Mouse (Mus musculus) myocyte (in vitro differentiated cells): ENCODE measurements around the gene Rlim.

Source experiments
- CEBPB ChIP-seq: IDR thresholded peaks from 2 replicates; pipeline ENCODE4 v1.6.1; 2011; ENCODE audit warnings: mild to moderate bottlenecking, moderate library complexity; ENCODE audit not compliant: poor library complexity, insufficient read depth, severe bottlenecking
- E2F4 ChIP-seq: IDR thresholded peaks from one replicate; pipeline ENCODE4 v1.6.1; 2011; ENCODE audit warnings: mild to moderate bottlenecking, control low read depth, moderate library complexity; ENCODE audit not compliant: insufficient read depth
- MAX ChIP-seq: IDR thresholded peaks from one replicate; pipeline ENCODE4 v1.6.1; 2011; ENCODE audit warnings: low read depth, mild to moderate bottlenecking, control low read depth
- MYOD1 ChIP-seq, 3 experiments: IDR thresholded peaks; one replicate each; pipeline ENCODE4 v1.6.1; 2011; ENCODE audit warnings: control low read depth in 2 of 3, low read depth in 2 of 3, mild to moderate bottlenecking in 2 of 3, moderate library complexity in 1 of 3; ENCODE audit not compliant: insufficient read length in 2 of 3, control insufficient read depth in 1 of 3
- MYOG ChIP-seq, 3 experiments: IDR thresholded peaks; one replicate each; pipeline ENCODE4 v1.6.1; 2011; ENCODE audit warnings: control low read depth in 2 of 3, low read depth in 2 of 3, mild to moderate bottlenecking in 2 of 3; ENCODE audit not compliant: insufficient read length in 2 of 3, control insufficient read depth in 1 of 3, insufficient read depth in 1 of 3
- POLR2A ChIP-seq: IDR thresholded peaks from one replicate; pipeline ENCODE4 v1.6.1; 2011; ENCODE audit warnings: low read depth, mild to moderate bottlenecking, control low read depth, moderate library complexity; ENCODE audit not compliant: insufficient read length
- POLR2AphosphoS2 ChIP-seq: IDR thresholded peaks from one replicate; pipeline ENCODE4 v1.6.1; 2011; ENCODE audit warnings: low read depth, control low read depth; ENCODE audit not compliant: insufficient read length
- REST ChIP-seq: IDR thresholded peaks from one replicate; pipeline ENCODE4 v1.6.1; 2011; ENCODE audit warnings: mild to moderate bottlenecking, control low read depth, moderate library complexity; ENCODE audit not compliant: insufficient read depth, insufficient read length
- SRF ChIP-seq: IDR thresholded peaks from one replicate; pipeline ENCODE4 v1.6.1; 2011; ENCODE audit warnings: low read depth; ENCODE audit not compliant: control insufficient read depth, insufficient read length
- TCF12 ChIP-seq: IDR thresholded peaks from one replicate; pipeline ENCODE4 v1.6.1; 2011; ENCODE audit warnings: mild to moderate bottlenecking, control low read depth; ENCODE audit not compliant: poor library complexity, insufficient read depth, severe bottlenecking
- TCF3 ChIP-seq: IDR thresholded peaks from one replicate; pipeline ENCODE4 v1.6.1; 2011; ENCODE audit warnings: low read depth, control low read depth; ENCODE audit not compliant: insufficient read length
- USF1 ChIP-seq: IDR thresholded peaks from one replicate; pipeline ENCODE4 v1.6.1; 2011; ENCODE audit warnings: low read depth, mild to moderate bottlenecking, control low read depth, moderate library complexity

- TF ChIP-seq POLR2A (no peak), E2F4 (no peak), POLR2AphosphoS2 (no peak), TCF12 (no peak), MAX (no peak), MYOD1 (IDR thresholded peaks at IDR 0.05; ENCODE audit: control insufficient read depth in 1 of 3, insufficient read length in 2 of 3, low read depth in 2 of 3) (no peak), SRF (no peak), REST (no peak), USF1 (no peak), TCF3 (no peak), MYOG (IDR thresholded peaks at IDR 0.05; ENCODE audit: control insufficient read depth in 1 of 3, insufficient read depth in 1 of 3, insufficient read length in 2 of 3, low read depth in 2 of 3) (no peak), CEBPB (no peak)
These were observed 66.3 kb downstream of the Rlim start for GRCm38 (mm10) chrX:103914790-103915189.
